Mouse (Mus musculus) MEL (cell line): ENCODE data around the gene Elavl1. TPM values are rescaled to one million over a fixed set of nuclear protein-coding genes. Genes with fewer than 3 reads are reported as not detected.

Experiments
- DNase-seq: peaks from one replicate; pipeline ENCODE4 v3.0.0; 2011; ENCODE audit warnings: low read depth, low spot score
- H3K27ac ChIP-seq: 2 replicates; pipeline ENCODE4 v1.5.1; 2012; ENCODE audit warnings: low read depth, mild to moderate bottlenecking, control low read depth, low read length, moderate library complexity; ENCODE audit not compliant: control insufficient read depth
- H3K27me3 ChIP-seq, 2 experiments: fragments of 150-350 bp in 1 of 2; sonication (generic) in 1 of 2; 2 replicates each; pipeline ENCODE4 v1.6.1; 2012; ENCODE audit warnings: low read length in 2 of 2, mild to moderate bottlenecking in 2 of 2, improper control_type of control experiment in 1 of 2, moderate library complexity in 1 of 2; ENCODE audit not compliant: insufficient read depth in 2 of 2, control insufficient read depth in 1 of 2
- H3K36me3 ChIP-seq, 2 experiments: 2 replicates each; pipeline ENCODE4 v1.6.1; 2012 to 2014; ENCODE audit warnings: low read length in 2 of 2, improper control_type of control experiment in 1 of 2, inconsistent platforms in 1 of 2, mild to moderate bottlenecking in 1 of 2; ENCODE audit not compliant: insufficient read depth in 2 of 2, control insufficient read depth in 1 of 2
- H3K4me1 ChIP-seq, 2 experiments: fragments of 150-350 bp in 1 of 2; sonication (generic) in 1 of 2; 2 replicates each; pipeline ENCODE4 v1.6.1; 2012; ENCODE audit warnings: low read length in 2 of 2, improper control_type of control experiment in 1 of 2, mild to moderate bottlenecking in 1 of 2; ENCODE audit not compliant: insufficient read depth in 2 of 2, control insufficient read depth in 1 of 2
- H3K4me3 ChIP-seq, 2 experiments: fragments of 150-350 bp in 1 of 2; sonication (generic) in 1 of 2; 2 replicates each; pipeline ENCODE4 v1.5.1; 2012; ENCODE audit warnings: low read depth in 2 of 2, low read length in 2 of 2, mild to moderate bottlenecking in 2 of 2, moderate library complexity in 2 of 2, control low read depth in 1 of 2, improper control_type of control experiment in 1 of 2; ENCODE audit not compliant: control insufficient read depth in 1 of 2, insufficient read depth in 1 of 2
- H3K79me2 ChIP-seq: 2 replicates; pipeline ENCODE4 v1.6.1; 2012; ENCODE audit warnings: mild to moderate bottlenecking, low read length, moderate library complexity; ENCODE audit not compliant: control insufficient read depth, poor library complexity, insufficient read depth
- H3K9ac ChIP-seq: 2 replicates; pipeline ENCODE4 v1.6.1; 2012; ENCODE audit warnings: low read depth, mild to moderate bottlenecking, control low read depth, low read length, moderate library complexity; ENCODE audit not compliant: control insufficient read depth, poor library complexity, severe bottlenecking
- H3K9me3 ChIP-seq: fragments of 150-350 bp; sonication (generic); replicated peaks from 2 replicates; pipeline ENCODE4 v1.6.1; 2012; ENCODE audit warnings: mild to moderate bottlenecking, low read length, improper control_type of control experiment, moderate library complexity; ENCODE audit not compliant: insufficient read depth
- BHLHE40 ChIP-seq: IDR thresholded peaks from 2 replicates; pipeline ENCODE4 v1.6.1; 2012; ENCODE audit warnings: low read depth, mild to moderate bottlenecking, inconsistent platforms, low read length, improper control_type of control experiment, borderline replicate concordance
- CHD1 ChIP-seq: IDR thresholded peaks from 2 replicates; pipeline ENCODE4 v1.6.1; 2012; ENCODE audit warnings: low read depth, mild to moderate bottlenecking, inconsistent platforms, low read length, improper control_type of control experiment
- CHD2 ChIP-seq: IDR thresholded peaks from 2 replicates; pipeline ENCODE4 v1.6.1; 2011; ENCODE audit warnings: low read length, improper control_type of control experiment
- CTCF ChIP-seq, 3 experiments: IDR thresholded peaks in 2 of 3; conservative IDR thresholded peaks in 1 of 3; 2 replicates each; pipeline ENCODE4 v1.5.1; 2011 to 2012; ENCODE audit warnings: low read length in 3 of 3, low read depth in 2 of 3, mild to moderate bottlenecking in 2 of 3, improper control_type of control experiment in 1 of 3, inconsistent platforms in 1 of 3, mixed read lengths in 1 of 3, moderate library complexity in 1 of 3; ENCODE audit not compliant: control insufficient read depth in 1 of 3, insufficient read depth in 1 of 3, poor library complexity in 1 of 3, severe bottlenecking in 1 of 3
- E2F4 ChIP-seq: IDR thresholded peaks from 2 replicates; pipeline ENCODE4 v1.6.1; 2011; ENCODE audit warnings: low read depth, low read length, improper control_type of control experiment, borderline replicate concordance
- ELF1 ChIP-seq: IDR thresholded peaks from 2 replicates; pipeline ENCODE4 v1.6.1; 2014; ENCODE audit warnings: low read depth, mild to moderate bottlenecking, inconsistent platforms, low read length, improper control_type of control experiment, moderate library complexity
- ETS1 ChIP-seq: IDR thresholded peaks from 2 replicates; pipeline ENCODE4 v1.6.1; 2012; ENCODE audit warnings: low read depth, mild to moderate bottlenecking, inconsistent platforms, low read length, improper control_type of control experiment, moderate library complexity
- GABPA ChIP-seq: IDR thresholded peaks from 2 replicates; pipeline ENCODE4 v1.6.1; 2012; ENCODE audit warnings: low read depth, mild to moderate bottlenecking, inconsistent platforms, low read length, improper control_type of control experiment, moderate library complexity
- GATA1 ChIP-seq: IDR thresholded peaks from 2 replicates; pipeline ENCODE4 v1.6.1; 2011; ENCODE audit warnings: low read depth, low read length, improper control_type of control experiment
- HCFC1 ChIP-seq: IDR thresholded peaks from 2 replicates; pipeline ENCODE4 v1.6.1; 2012; ENCODE audit warnings: low read depth, mild to moderate bottlenecking, inconsistent platforms, low read length, improper control_type of control experiment, moderate library complexity
- JUND ChIP-seq: IDR thresholded peaks from 2 replicates; pipeline ENCODE4 v1.6.1; 2011; ENCODE audit warnings: low read depth, mild to moderate bottlenecking, improper control_type of control experiment, low read length
- KAT2A ChIP-seq: conservative IDR thresholded peaks from 2 replicates; pipeline ENCODE4 v1.6.1; 2012; ENCODE audit warnings: low read depth, low read length, improper control_type of control experiment, inconsistent platforms
- MAFK ChIP-seq: IDR thresholded peaks from 2 replicates; pipeline ENCODE4 v1.6.1; 2011; ENCODE audit warnings: low read depth, mild to moderate bottlenecking, low read length, improper control_type of control experiment, borderline replicate concordance
- MAX ChIP-seq: IDR thresholded peaks from 2 replicates; pipeline ENCODE4 v1.6.1; 2011; ENCODE audit warnings: low read length, improper control_type of control experiment
- MAZ ChIP-seq: IDR thresholded peaks from 2 replicates; pipeline ENCODE4 v1.6.1; 2012; ENCODE audit warnings: low read depth, mild to moderate bottlenecking, inconsistent platforms, low read length, improper control_type of control experiment
- MEF2A ChIP-seq: IDR thresholded peaks from 2 replicates; pipeline ENCODE4 v1.6.1; 2014; ENCODE audit warnings: low read depth, mild to moderate bottlenecking, inconsistent platforms, low read length, improper control_type of control experiment; ENCODE audit not compliant: poor library complexity, insufficient replicate concordance, severe bottlenecking; ENCODE audit errors: extremely low read depth
- MXI1 ChIP-seq: IDR thresholded peaks from 2 replicates; pipeline ENCODE4 v1.6.1; 2011; ENCODE audit warnings: mild to moderate bottlenecking, low read depth, low read length, improper control_type of control experiment
- MYB ChIP-seq: IDR thresholded peaks from 2 replicates; pipeline ENCODE4 v1.6.1; 2011; ENCODE audit warnings: mild to moderate bottlenecking, low read depth, low read length, improper control_type of control experiment
- MYC ChIP-seq: IDR thresholded peaks from 2 replicates; pipeline ENCODE4 v1.6.1; 2011; ENCODE audit warnings: low read depth, mild to moderate bottlenecking, low read length, improper control_type of control experiment, moderate library complexity
- NELFE ChIP-seq: IDR thresholded peaks from 2 replicates; pipeline ENCODE4 v1.6.1; 2011; ENCODE audit warnings: low read depth, low read length, improper control_type of control experiment
- NRF1 ChIP-seq: IDR thresholded peaks from 2 replicates; pipeline ENCODE4 v1.6.1; 2014; ENCODE audit warnings: low read depth, mild to moderate bottlenecking, inconsistent platforms, low read length, improper control_type of control experiment, moderate library complexity; ENCODE audit not compliant: poor library complexity, insufficient read depth, severe bottlenecking
- POLR2A ChIP-seq, 2 experiments: IDR thresholded peaks; 2 replicates each; pipeline ENCODE4 v1.6.1; 2011 to 2012; ENCODE audit warnings: low read length in 2 of 2, mild to moderate bottlenecking in 2 of 2, control low read depth in 1 of 2, improper control_type of control experiment in 1 of 2, low read depth in 1 of 2, moderate library complexity in 1 of 2; ENCODE audit not compliant: control insufficient read depth in 1 of 2, insufficient read depth in 1 of 2, poor library complexity in 1 of 2
- POLR2AphosphoS5 ChIP-seq: IDR thresholded peaks from 2 replicates; pipeline ENCODE4 v1.6.1; 2012; ENCODE audit warnings: low read depth, borderline replicate concordance, mild to moderate bottlenecking, inconsistent platforms, low read length, moderate library complexity, mixed read lengths
- RAD21 ChIP-seq: IDR thresholded peaks from 2 replicates; pipeline ENCODE4 v1.6.1; 2011; ENCODE audit warnings: mild to moderate bottlenecking, low read depth, low read length, improper control_type of control experiment
- RCOR1 ChIP-seq: IDR thresholded peaks from 2 replicates; pipeline ENCODE4 v1.6.1; 2012; ENCODE audit warnings: low read depth, mild to moderate bottlenecking, inconsistent platforms, low read length, improper control_type of control experiment
- SIN3A ChIP-seq: IDR thresholded peaks from 2 replicates; pipeline ENCODE4 v1.6.1; 2012; ENCODE audit warnings: low read length, improper control_type of control experiment, inconsistent platforms
- SMC3 ChIP-seq: IDR thresholded peaks from 2 replicates; pipeline ENCODE4 v1.6.1; 2011; ENCODE audit warnings: low read depth, low read length, improper control_type of control experiment
- TAL1 ChIP-seq: IDR thresholded peaks from 2 replicates; pipeline ENCODE4 v1.6.1; 2012; ENCODE audit warnings: mild to moderate bottlenecking, inconsistent platforms, low read length, moderate library complexity, mixed read lengths
- TCF12 ChIP-seq: IDR thresholded peaks from 2 replicates; pipeline ENCODE4 v1.6.1; 2014; ENCODE audit warnings: low read depth, mild to moderate bottlenecking, inconsistent platforms, low read length, improper control_type of control experiment, moderate library complexity
- UBTF ChIP-seq: IDR thresholded peaks from 2 replicates; pipeline ENCODE4 v1.6.1; 2012; ENCODE audit warnings: low read depth, mild to moderate bottlenecking, inconsistent platforms, low read length, improper control_type of control experiment, moderate library complexity, borderline replicate concordance; ENCODE audit not compliant: insufficient read depth
- USF1 ChIP-seq: IDR thresholded peaks from 2 replicates; pipeline ENCODE4 v1.6.1; 2014; ENCODE audit warnings: low read depth, mild to moderate bottlenecking, inconsistent platforms, low read length, improper control_type of control experiment, moderate library complexity
- USF2 ChIP-seq, 2 experiments: IDR thresholded peaks; 2 replicates each; pipeline ENCODE4 v1.6.1; 2011 to 2012; ENCODE audit warnings: improper control_type of control experiment in 2 of 2, low read length in 2 of 2, borderline replicate concordance in 1 of 2, inconsistent platforms in 1 of 2, low read depth in 1 of 2, mild to moderate bottlenecking in 1 of 2; ENCODE audit not compliant: insufficient read depth in 1 of 2
- ZKSCAN1 ChIP-seq: IDR thresholded peaks from 2 replicates; pipeline ENCODE4 v1.6.1; 2012; ENCODE audit warnings: low read depth, mild to moderate bottlenecking, inconsistent platforms, low read length, improper control_type of control experiment, moderate library complexity
- ZMIZ1 ChIP-seq: IDR thresholded peaks from 2 replicates; pipeline ENCODE4 v1.6.1; 2012; ENCODE audit warnings: low read depth, mild to moderate bottlenecking, inconsistent platforms, low read length, improper control_type of control experiment, moderate library complexity
- ZNF384 ChIP-seq: IDR thresholded peaks from 2 replicates; pipeline ENCODE4 v1.6.1; 2012; ENCODE audit warnings: low read depth, mild to moderate bottlenecking, inconsistent platforms, low read length, improper control_type of control experiment
- polyA plus RNA-seq, 2 experiments: library from polyadenylated mRNA; stranded (reverse) in 1 of 2; unstranded in 1 of 2; fragments of >175 nt in 1 of 2; fragments of >200 nt in 1 of 2; gene quantifications; 2 replicates each; pipeline versions ENCODE4 v1.2.1 to v1.2.4; 2012; ENCODE audit warnings: low replicate concordance in 2 of 2, low read depth in 1 of 2; ENCODE audit not compliant: insufficient read length in 2 of 2, insufficient read depth in 1 of 2, missing spikeins in 1 of 2
- total RNA-seq: library from RNA; depleted of rRNA; stranded (reverse); fragments of 300-350 nt; gene quantifications from 2 replicates; pipeline ENCODE4 v1.2.3, GENCODE M21; 2012

Elavl1 gene
- total and polyA plus RNA-seq, 3 experiments = 64.2 to 77.4 TPM; not detected in 1

GRCm38 (mm10) chr8:4252934-4253841 lies 72.0 kb downstream of the Elavl1 start, which contains the start of gene Snapc2:
Gene Snapc2, plus strand, starts transcription at chr8:4253080.
- peak within 1 kb of the TSS; percentile 73 to 83 for H3K4me3 ChIP-seq
- peak within 1 kb of the TSS; percentile 80 for H3K27ac ChIP-seq
- H3K27me3 ChIP-seq = no peaks in the 10 kb centered on the region
- peaks cover 0 to 6% of the 10 kb centered on the region in 2 experiments; a peak in 2 of 4 replicates for H3K36me3 ChIP-seq
- DNase-seq = peak; percentile 98
- H3K9ac ChIP-seq = peak within 1 kb of the TSS; percentile 95
- H3K9me3 ChIP-seq = no peaks in the 10 kb centered on the region
- peaks cover 0 to 15% of the 10 kb centered on the region in 2 experiments; a peak in 2 of 4 replicates for H3K4me1 ChIP-seq
- H3K79me2 ChIP-seq = peaks cover 1% of the 10 kb centered on the region
- no peak for TF ChIP-seq BHLHE40
- peak; percentile 63; the same call in 1 of the 2 replicates for TF ChIP-seq MAZ
- no peak for TF ChIP-seq CHD2
- TF ChIP-seq E2F4 = no peak
- no peak for TF ChIP-seq NRF1
- peak; percentile 72 for TF ChIP-seq NELFE
- TF ChIP-seq GATA1 = no peak
- no peak for TF ChIP-seq CHD1
- no peak for TF ChIP-seq POLR2AphosphoS5
- no peak for TF ChIP-seq JUND
- no peak for TF ChIP-seq RAD21
- peak; percentile 42; the same call in 1 of the 2 replicates for TF ChIP-seq MYC
- no peak for TF ChIP-seq CTCF (IDR thresholded peaks at IDR 0.05 in 2 of 3, conservative IDR thresholded peaks at IDR 0.05 in 1 of 3; ENCODE audit: control insufficient read depth in 1 of 3, insufficient read depth in 1 of 3, low read depth in 2 of 3, low read length in 3 of 3, poor library complexity in 1 of 3, severe bottlenecking in 1 of 3)
- TF ChIP-seq ELF1 = peak; percentile 94
- no peak for TF ChIP-seq USF2 (IDR thresholded peaks at IDR 0.05; ENCODE audit: borderline replicate concordance in 1 of 2, insufficient read depth in 1 of 2, low read depth in 1 of 2, low read length in 2 of 2)
- TF ChIP-seq MXI1 = peak; percentile 87
- TF ChIP-seq MYB = no peak
- TF ChIP-seq USF1 = no peak
- peak; percentile 97 for TF ChIP-seq SIN3A
- TF ChIP-seq ZNF384 = no peak
- TF ChIP-seq POLR2A (IDR thresholded peaks at IDR 0.05; ENCODE audit: control insufficient read depth in 1 of 2, insufficient read depth in 1 of 2, low read depth in 1 of 2, low read length in 2 of 2, poor library complexity in 1 of 2) = peak; percentile 57 to 75; a peak in 3 of 4 replicates
- no peak for TF ChIP-seq MEF2A
- no peak for TF ChIP-seq TAL1
- peak; percentile 17; the same call in 1 of the 2 replicates for TF ChIP-seq TCF12
- peak; percentile 91 for TF ChIP-seq HCFC1
- no peak for TF ChIP-seq MAFK
- no peak for TF ChIP-seq UBTF
- no peak; the same call in 1 of the 2 replicates for TF ChIP-seq MAX
- TF ChIP-seq RCOR1 = no peak
- no peak for TF ChIP-seq GABPA
- TF ChIP-seq ZKSCAN1 = no peak
- TF ChIP-seq SMC3 = no peak; the same call in 1 of the 2 replicates
- TF ChIP-seq ZMIZ1 = peak; percentile 78
- TF ChIP-seq ETS1 = 0 out of 2 replicates have a peak, but pooled peaks have one; percentile 33
- no peak; the same call in 1 of the 2 replicates for TF ChIP-seq KAT2A
